Mouse (Mus musculus): ENCODE measurements around the gene Adamts18. TPM values are rescaled to one million over a fixed set of nuclear protein-coding genes. Genes with fewer than 3 reads are reported as not detected.

Gene Adamts18
- total RNA-seq (2014; fragmentation: Nextera tagmentation): not detected in 2 replicates
- total RNA-seq (2017): not detected in 2 replicates

DNA sequence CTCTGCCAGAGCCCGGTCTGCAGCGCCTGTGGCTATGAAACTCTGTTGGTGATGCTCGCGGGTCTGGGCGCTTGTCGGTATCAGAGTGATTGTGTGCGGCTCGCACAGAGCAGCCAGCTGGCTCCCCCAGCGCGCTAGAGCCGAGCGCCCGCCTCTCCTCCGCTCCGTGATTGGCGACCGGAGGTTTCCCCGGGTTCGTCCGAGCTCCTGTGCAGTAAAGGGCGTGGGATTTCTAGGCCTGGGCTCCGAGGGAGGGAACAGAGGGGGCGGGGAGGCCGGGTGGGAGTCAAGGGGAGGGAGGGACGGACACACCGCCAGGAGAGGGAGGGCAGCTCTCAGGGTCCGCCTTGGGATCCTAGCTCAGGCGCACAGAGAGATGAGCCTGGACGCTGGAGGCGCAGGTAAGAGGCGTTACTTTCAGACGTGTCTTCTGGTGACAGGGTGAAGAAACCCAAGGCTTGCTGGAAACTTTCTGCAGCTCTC lies at the start of gene Adamts18:
Gene Adamts18, minus strand, starts transcription at position 86 of the 483 bp plus-strand sequence.
- ATAC-seq (replicated peaks; ENCODE audit: poor library complexity, severe bottlenecking): no peak

DNA sequence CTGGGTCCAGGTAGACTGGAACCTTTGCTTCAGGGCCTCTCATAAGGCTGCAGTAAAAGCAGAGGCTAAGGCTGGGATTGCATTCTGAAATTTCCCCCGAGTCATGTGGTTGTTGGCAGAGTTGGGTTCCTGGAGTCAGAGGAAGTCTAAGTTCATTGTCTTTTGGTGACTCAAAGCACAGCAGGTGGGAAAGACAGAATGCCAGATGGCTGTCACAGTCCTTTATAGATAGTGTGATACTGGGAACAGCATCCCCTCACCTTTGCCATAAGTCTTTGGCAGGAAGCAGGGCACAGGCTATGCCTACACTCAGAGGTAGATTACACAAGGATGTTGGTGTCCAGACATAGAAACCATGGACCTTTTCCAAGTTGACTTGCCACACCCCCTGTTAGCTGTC lies 47.9 kb upstream of the Adamts18 start:
- no peak for ATAC-seq (replicated peaks; ENCODE audit: poor library complexity, severe bottlenecking)

DNA sequence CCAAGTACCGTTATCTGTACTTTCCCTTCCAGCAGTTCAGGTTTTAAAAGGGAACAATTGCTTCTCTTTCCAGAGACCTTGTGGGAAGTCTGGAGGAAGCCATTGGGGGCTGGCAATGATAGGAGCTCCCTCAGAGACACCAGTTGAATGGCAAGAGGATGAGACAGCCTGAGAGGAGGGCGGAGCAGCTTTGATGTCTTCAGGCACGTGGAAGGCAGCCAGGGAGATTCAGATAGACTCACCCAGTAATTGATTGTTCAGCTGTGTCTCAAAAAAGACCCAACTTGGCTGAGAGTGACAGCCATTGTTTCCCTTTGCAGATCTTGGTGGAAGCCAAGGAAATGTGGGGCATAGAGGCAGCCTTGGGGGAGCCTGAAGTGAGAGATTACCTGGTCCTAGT lies 42.8 kb upstream of the Adamts18 start:
- no peak for ATAC-seq (replicated peaks; ENCODE audit: poor library complexity, severe bottlenecking)

DNA sequence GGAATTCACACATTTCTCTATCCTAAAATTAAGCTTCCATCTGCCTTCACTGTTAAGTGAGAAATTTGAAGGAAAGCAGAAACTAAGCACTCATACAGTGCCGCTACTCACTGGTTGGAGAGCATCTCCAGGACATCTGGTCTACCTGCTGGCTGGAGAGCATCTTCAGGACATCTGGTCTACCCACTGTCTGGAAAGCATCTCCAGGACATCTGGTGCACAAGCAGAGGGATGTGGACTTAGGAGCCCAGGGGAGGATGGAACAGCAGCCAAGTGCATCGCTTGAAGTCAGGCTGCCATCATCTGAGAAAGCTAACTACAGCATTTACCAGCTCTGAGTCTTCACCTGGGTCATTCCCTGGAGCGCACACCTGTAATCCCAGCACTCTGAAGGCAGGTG lies 38.0 kb upstream of the Adamts18 start:
- no peak for ATAC-seq (replicated peaks; ENCODE audit: poor library complexity, severe bottlenecking)

DNA sequence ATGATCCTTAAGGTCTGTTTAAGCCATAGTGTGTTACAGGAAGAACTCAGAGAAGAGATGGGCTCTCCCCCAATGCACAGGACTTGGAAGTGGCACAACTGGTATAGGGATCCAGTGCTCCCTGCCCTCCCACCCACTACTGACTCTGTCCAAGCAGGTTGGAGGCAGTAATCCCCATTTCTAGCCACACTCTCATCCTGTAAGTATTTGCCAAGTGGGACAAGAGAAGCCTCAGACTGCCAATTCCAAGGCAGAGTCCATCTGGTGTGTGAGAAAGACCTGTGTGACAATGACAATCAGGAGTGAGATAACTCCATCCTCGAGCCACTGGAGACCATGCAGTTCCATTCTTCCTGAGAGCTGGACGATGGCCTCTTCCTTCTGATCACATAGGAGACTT lies 36.6 kb upstream of the Adamts18 start:
- ATAC-seq (replicated peaks; ENCODE audit: poor library complexity, severe bottlenecking): no peak

DNA sequence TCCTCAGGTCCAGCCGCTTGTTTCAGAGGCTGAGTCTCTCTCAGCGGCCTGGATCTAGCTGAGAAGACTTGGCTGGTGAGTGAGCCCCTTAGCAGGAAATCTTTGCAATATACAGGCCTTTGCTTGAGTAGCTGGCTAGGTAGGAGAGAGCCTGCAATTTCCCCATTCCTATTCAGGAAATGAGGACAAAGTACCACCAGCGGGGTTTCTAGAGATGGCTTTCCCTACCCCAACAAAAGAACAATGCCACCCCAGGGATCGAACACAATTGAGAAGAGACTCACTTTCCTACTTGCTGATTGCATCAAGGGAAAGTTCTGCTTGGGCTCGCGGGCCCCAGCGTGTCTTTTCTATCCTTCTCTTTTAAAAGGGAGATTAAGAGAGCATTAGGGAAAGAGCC lies 35.5 kb upstream of the Adamts18 start:
- ATAC-seq (replicated peaks; ENCODE audit: poor library complexity, severe bottlenecking): no peak

DNA sequence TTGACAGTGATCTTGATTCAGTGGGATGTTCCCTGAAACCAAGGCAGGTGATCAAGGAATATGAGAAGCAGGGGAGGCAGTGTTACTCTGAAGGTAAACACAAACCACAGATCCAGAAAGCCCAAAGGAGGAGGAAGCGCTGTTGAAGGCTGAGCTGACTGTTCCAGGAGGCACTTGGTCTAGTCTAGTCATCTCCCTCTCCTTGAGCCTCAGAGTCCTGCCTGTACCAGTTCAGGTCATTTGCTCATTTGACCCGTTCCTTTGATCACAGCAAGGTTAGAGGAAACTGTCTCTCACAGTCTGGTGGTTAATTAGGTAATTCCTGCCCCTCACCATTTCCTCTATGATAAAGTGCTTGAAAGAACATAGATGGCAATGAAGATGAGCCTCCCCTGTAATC lies 34.0 kb upstream of the Adamts18 start:
- ATAC-seq (replicated peaks; ENCODE audit: poor library complexity, severe bottlenecking): no peak

DNA sequence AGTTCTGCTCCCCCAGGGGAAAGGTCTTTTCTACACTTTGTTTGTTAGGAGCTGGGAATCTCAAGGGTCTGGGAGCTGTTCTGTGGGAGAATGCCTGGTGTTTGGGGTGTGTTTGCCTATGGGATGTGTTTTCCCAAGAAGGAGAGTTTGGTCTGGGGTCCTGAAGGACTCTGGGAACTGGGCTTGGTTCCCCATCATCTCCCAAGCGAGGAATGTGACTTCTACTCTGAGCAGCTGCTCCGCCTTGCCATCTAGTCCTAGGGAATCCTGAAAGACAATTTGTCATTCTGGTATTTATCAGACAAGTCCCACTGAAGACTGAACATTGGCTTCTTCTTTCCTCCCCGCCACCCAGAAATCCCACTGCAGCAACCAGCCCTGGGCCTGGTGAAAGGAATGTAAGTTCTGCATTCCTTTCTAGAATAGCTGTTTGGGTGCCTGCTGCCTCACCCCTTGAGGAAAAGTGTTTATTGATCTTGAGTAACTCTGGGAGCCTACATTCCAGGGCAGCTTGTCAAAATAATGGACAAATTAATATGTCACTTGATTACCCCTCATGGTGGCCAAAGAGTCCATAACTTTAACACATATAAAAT lies 30.0 kb upstream of the Adamts18 start:
- no peak for ATAC-seq (replicated peaks; ENCODE audit: poor library complexity, severe bottlenecking)

DNA sequence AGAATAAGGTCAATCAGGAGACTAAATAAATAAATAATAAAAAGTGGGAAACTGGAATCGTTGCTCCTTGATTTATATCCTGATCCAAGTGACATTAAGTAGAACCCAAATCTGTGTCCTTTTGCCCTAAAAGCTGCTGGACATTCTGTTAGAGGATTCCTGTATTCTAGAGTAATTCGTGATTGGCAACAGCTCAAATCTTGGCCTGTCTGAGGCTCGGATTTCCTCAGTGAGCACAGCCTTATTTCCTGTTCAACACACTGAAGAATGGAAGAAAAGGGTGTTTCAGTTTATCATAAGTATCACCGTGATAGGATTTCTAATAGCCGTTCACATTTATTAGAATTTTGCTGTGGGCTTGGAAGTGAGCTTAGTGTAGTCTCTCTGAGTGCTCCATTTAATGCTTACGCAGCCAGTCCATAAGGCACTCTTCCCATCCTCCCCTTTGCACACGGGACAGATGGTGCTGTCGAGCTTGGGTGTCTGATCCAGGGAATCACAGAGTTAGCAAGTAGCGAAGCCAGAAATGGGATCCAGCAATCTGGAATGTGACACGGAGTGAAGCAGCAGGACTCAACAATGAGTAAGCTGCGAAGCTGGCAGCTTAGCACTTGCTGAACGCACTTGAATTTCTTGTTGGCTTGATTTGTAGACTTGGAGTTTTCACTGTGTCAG lies 25.0 kb upstream of the Adamts18 start:
- no peak for ATAC-seq (replicated peaks; ENCODE audit: poor library complexity, severe bottlenecking)

DNA sequence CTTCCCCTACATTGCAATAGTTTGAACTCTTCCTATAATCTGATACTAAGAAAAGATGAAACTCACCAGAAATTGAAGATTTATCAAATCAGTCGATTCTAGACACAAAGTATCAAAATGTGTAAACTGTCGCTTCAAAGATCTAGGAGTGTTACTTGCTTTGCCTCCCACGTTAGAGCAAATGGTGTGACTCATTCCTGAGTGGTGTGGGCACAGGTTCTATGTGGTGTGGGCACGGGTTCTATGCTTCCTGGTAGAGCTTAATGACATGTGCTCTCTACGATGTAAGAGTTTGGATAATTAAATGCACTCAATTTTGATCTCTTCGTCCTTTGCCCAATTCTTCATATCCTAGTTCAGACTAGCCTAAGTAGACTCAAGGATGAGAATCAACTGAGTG lies 23.9 kb upstream of the Adamts18 start:
- ATAC-seq (replicated peaks; ENCODE audit: poor library complexity, severe bottlenecking): no peak

DNA sequence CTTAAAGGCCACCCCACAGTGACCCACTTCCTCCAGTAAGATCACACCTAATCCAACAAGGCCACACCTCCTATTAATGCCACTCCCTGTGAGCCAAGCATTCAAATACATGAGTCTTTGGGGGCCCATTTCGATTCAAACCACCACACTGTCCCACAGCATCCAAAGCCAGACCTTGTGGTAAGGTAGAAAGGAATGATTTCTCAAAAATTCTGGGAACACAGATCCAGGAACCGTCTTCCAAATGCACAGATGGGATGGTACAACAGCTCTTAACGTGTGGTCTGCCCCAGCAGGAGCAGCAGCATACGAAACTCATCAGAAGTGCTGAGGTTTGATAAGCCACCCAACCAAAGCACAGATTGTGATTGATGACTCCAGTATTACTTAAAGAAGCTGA lies 18.0 kb upstream of the Adamts18 start:
- no peak for ATAC-seq (replicated peaks; ENCODE audit: poor library complexity, severe bottlenecking)

DNA sequence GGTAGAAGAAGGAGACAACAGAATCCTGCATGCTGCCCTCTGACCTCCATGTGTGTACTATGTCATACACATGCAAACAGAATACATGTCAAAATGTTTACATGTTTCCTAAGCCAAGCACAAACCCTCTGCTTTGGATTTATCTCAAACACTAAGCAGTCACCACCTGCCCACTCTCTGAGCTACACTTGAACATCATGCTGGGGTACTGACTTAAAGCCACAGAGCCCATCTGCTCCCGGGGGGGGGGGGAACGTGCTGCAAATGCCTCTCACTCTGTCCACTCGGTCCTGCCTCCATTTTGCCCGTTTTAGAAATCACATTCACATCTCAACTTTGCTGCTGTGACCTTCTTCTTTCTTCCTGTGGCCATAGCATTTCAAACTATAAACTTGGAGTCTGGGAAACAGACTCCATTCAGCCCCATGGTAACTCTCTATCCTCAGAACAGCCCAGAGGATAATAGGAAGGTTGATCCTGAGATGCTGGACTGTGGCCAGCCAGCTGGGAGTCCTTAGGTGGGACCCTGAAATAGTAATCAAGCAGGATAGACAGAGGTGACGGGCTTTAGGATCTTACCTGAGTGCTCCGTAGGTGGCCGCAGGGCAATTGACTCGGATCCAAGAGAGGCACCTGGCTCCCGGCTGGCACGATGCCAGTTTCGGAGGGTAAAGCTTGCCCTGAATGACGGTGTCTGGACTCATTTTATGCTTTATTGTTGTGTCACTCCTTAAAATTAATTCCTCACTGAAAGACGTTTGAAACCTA lies 17.0 kb upstream of the Adamts18 start:
- ATAC-seq (replicated peaks; ENCODE audit: poor library complexity, severe bottlenecking): no peak

DNA sequence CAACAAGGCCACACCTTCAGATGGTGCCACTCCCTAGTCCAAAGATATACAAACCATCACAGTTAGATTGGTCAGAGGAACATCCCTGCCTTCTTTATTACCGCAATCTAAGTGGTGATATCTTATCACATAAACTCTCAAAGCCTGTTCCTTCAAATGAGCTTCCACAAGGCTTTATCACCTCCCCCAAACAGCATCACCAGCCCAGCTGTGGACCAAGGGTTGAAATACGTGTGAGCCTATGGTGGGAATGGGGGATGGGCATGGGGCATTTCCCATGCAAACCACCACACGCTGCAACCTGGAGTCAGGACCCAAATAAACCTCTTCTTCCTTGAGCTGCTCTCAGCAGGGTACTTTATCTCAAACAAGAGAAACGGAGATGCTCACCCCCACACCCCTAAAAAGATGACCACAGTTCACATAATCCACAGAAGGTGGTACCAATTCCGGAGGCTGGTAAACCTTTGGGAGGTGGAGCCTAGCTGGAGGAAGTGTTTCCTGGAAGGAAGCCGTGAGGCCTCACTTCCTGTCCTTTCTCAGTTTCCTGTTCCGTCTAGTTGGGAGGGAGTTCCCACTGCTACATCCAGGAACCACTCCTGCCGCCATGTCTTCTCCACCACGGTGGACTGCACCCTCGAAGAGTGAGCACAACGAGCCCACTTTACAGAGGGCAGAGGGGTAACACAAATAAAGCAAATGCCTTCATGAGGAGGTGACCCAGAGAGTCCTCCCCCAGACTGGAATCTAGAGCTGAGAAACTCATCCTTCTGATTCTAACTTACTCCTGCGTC lies 11.5 kb upstream of the Adamts18 start:
- no peak for ATAC-seq (replicated peaks; ENCODE audit: poor library complexity, severe bottlenecking)

DNA sequence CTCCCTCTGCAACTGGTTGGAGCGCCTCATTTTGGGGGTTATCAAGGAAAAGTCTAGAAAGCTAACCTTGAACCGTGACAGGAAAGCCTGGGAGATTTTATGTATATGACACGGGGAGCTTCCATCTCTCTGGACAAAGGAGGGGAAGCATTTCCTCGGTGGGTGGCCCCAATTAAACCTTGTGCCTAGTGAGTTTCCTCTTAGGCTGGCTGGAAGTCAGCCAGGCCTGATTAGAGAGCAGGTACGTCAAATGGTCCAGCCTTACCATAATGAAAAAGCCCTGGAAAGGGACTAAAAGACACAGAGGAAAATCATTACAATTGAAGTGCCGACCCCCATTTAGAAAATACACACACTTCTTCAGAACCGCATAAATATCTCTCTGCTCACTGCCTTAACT lies 10.3 kb upstream of the Adamts18 start:
- ATAC-seq (replicated peaks; ENCODE audit: poor library complexity, severe bottlenecking): no peak

DNA sequence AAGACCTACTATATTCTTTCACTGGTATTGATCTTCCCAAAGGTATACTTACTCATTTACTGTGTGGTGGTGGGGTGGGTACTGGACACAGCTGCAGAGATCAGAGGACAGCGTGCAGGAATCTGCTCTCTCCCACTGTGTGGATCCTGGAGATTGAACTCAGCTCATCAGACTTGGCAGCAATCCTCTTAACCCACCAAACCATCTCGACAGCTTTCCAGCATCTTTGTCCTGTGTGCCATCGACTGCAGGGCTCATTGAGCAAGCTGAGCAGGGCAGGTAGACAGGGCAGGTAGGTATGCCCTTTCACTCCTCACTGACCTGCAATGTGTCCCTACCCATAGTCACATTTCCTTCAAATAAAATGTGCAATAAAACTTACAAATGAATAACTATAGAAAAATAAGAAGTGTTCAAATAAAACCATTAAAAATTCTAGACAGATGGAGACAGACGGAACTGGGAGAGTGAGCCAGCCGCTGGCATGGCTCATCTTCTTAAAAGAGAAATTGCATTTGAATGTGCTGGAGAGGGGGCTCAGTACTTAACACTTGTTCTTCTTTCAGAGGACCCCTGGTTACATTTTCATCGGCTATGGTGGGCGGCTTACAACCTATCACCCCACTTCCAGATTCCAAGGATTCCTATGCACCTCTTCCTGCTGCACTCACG lies 6.2 kb upstream of the Adamts18 start:
- no peak for ATAC-seq (replicated peaks; ENCODE audit: poor library complexity, severe bottlenecking)

DNA sequence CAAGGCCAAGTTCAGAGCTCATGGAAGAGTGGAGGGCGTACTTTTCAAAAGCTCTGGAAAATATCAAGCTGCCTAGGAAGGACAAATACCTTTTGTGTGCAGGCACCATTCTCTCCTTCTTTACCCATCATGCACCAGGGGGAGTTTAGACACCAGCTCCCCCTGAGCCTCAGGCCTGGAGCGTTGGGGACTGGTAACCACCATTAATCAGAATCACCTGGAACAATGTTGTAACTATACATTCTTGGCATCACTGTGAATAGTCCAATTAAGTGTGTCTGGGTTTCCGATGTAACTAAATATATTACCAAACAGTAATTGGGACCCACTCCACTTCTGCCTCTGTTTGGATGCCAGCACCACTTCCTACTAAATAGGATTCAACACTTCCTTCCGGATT lies 5.2 kb upstream of the Adamts18 start:
- ATAC-seq (replicated peaks; ENCODE audit: poor library complexity, severe bottlenecking): no peak

DNA sequence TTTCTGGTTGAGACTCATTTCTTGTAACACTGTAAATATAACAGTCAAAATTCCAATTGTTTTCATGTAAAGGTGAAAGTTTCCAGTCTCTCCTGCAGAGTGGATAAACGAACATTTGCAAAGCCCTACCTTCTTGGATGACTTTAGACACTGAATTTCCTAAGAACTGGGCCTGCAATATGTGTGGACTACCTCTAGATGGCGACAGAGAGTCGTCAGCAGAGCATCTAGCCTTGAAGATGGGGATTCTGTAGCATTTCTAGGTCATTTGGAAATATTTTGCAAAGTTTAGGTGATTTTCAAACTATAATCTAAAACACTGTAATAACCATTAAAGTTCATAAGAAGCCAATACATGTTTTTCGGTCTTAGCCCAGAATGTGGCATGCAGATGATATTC lies 3.1 kb upstream of the Adamts18 start:
- ATAC-seq (replicated peaks; ENCODE audit: poor library complexity, severe bottlenecking): no peak

DNA sequence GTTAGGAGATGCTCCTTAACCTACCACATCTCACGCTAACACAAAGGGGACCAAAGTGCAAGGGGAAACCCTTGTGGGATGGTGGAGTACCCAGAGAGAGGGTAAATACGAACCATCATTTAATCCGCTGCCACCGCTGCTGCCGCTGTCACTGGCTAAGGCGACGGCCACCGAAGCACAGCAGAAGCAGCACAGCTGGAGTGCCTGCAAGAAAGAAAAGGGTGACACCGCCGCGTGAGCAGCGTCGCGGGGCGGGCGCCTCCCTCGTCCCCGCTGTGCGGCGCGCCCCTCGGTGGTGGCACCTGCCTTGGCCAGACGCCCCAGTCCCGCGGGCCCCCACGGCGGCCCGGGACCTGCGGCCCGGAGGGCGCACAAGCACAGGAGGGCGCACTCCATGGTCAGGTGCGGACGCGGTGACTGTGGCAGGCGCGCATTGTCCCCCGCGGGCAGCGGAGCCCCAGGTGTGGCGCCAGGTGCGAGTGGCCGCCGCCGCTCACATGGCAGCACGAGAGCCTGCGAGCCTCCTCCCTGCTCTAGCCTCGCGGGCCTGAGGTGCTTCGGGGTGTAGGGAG lies 371 bp downstream of the Adamts18 start:
- peak; percentile 35; the same call in 1 of the 2 replicates for ATAC-seq (replicated peaks; ENCODE audit: poor library complexity, severe bottlenecking)

DNA sequence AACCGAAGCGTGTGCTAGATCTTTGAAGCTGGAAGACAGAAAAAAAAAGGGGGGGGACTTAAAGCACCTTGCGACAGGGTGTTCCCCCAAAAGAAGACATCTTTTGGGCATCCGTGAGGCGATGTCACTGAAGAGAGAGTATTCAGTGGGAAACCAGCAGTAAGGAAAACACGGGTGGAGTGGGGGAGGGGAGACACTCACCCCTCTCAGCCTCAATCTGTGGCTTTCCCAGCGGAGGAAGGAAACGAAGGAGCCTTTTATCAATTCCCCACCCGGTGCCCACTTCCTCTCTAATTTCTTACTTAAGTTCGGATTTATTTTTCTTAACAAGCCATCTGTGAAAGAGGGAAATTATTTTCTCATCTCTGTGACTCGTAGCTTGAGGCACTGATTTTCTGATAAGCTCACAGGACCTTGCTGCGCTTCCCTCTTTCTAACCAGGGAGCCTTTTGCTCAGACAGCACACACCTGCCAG lies 895 bp downstream of the Adamts18 start:
- 0 out of 2 replicates have a peak, but pooled peaks have one; percentile 17 for ATAC-seq (replicated peaks; ENCODE audit: poor library complexity, severe bottlenecking)

DNA sequence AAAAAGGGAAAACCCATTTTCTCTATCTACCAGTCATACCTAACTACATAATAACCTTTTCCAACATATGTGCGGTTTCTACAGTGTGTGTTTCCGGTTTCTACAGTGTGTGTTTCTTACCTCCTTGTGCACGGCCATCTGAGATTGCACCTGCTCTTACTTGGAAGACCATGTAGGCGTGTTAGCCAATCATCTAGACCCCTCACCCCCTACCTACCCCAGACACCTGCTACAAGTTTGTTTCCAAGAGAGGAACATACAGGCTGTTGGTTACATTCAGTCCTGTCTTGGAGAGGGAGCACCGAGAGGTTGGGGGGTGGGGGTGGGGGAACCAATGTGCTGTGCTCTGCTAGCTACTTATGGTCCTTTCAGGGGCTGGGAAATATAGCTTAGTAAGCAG lies 1.9 kb downstream of the Adamts18 start:
- no peak for ATAC-seq (replicated peaks; ENCODE audit: poor library complexity, severe bottlenecking)

Measured in granulocyte monocyte progenitor cell, adult 5-6 weeks (primary cell).